Mouse (Mus musculus) neural tube, embryonic 14.5 days (tissue): ENCODE results near the gene Aldh1b1. TPM values are rescaled to one million over a fixed set of nuclear protein-coding genes. Genes with fewer than 3 reads are reported as not detected.

Source experiments
- ATAC-seq: fragments of 200-750 bp; cut with Nextera tagmentation; 2 replicates; pipeline ENCODE4 v1.8.0; 2017; ENCODE audit warnings: low read depth, mild to moderate bottlenecking, moderate TSS enrichment, moderate library complexity
- H3K27ac ChIP-seq: fragments of 300-500 bp; sonication (generic); 2 replicates; pipeline ENCODE4 v1.5.1; 2014; ENCODE audit warnings: low read depth, mild to moderate bottlenecking, control low read depth, low read length, moderate library complexity, mixed read lengths
- H3K27me3 ChIP-seq: fragments of 300-500 bp; sonication (generic); 2 replicates; pipeline ENCODE4 v1.6.1; 2014; ENCODE audit warnings: low read length; ENCODE audit not compliant: control insufficient read depth, insufficient read depth
- H3K36me3 ChIP-seq: fragments of 300-500 bp; sonication (generic); 2 replicates; pipeline ENCODE4 v1.6.1; 2014; ENCODE audit warnings: low read length, mixed read lengths; ENCODE audit not compliant: control insufficient read depth, insufficient read depth
- H3K4me1 ChIP-seq: fragments of 300-500 bp; sonication (generic); 2 replicates; pipeline ENCODE4 v1.6.1; 2014; ENCODE audit warnings: low read length; ENCODE audit not compliant: control insufficient read depth, insufficient read depth
- H3K4me2 ChIP-seq: fragments of 300-500 bp; sonication (generic); 2 replicates; pipeline ENCODE4 v1.6.1; 2014; ENCODE audit warnings: mild to moderate bottlenecking, low read depth, low read length, control low read depth
- H3K4me3 ChIP-seq: fragments of 300-500 bp; sonication (generic); 2 replicates; pipeline ENCODE4 v1.5.1; 2014; ENCODE audit warnings: low read depth, low read length, control low read depth, mixed read lengths
- H3K9ac ChIP-seq: fragments of 300-500 bp; sonication (generic); replicated peaks from 2 replicates; pipeline ENCODE4 v1.6.1; 2014; ENCODE audit warnings: low read depth, mild to moderate bottlenecking, control low read depth, low read length, mixed read lengths
- H3K9me3 ChIP-seq: fragments of 300-500 bp; sonication (generic); 2 replicates; pipeline ENCODE4 v1.6.1; 2016; ENCODE audit warnings: low read length; ENCODE audit not compliant: control insufficient read depth
- WGBS: fragments of 180-500 bp; shearing (Covaris S2); extraction: QIAGEN DNeasy Blood & Tissue Kit; methylation state at CpG from one replicate; pipeline ENCODE4 v1.1.7; 2014; 5-methylcytosine and 5-hydroxymethylcytosine counted together
- polyA plus RNA-seq: library from polyadenylated mRNA; unstranded; fragments of >200 nt; fragmentation: Nextera tagmentation; extraction: Ambion mirVana; gene quantifications from 2 replicates; pipeline ENCODE4 v1.2.1, GENCODE M21; 2014

The Aldh1b1 gene
- polyA plus RNA-seq, 1 experiment from 2014 or later = 9.1 TPM

GRCm38 (mm10) chr4:45769791-45770637, 28.8 kb upstream of the Aldh1b1 start:
- H3K4me2 ChIP-seq = no peak overlapping the region
- no peak overlapping the region for H3K27ac ChIP-seq
- ATAC-seq = no peak
- no peak overlapping the region for H3K4me3 ChIP-seq
- H3K36me3 ChIP-seq = no peaks in the 10 kb centered on the region
- 9% methylated on average over 10 of the region's 10 CpGs for WGBS
- no peaks in the 10 kb centered on the region for H3K9me3 ChIP-seq
- peaks cover 20% of the 10 kb centered on the region; the same call in 1 of the 2 replicates for H3K4me1 ChIP-seq
- H3K9ac ChIP-seq = no peak overlapping the region
- no peaks in the 10 kb centered on the region for H3K27me3 ChIP-seq

- Histone ChIP-seq H3K36me3 (no peaks in the 10 kb centered on the region), H3K9ac (no peak overlapping the region), H3K27ac (no peak overlapping the region), H3K4me3 (no peak overlapping the region), H3K9me3 (no peaks in the 10 kb centered on the region), H3K4me2 (no peak overlapping the region), H3K27me3 (no peaks in the 10 kb centered on the region), H3K4me1 (peaks cover 13% of the 10 kb centered on the region; the same call in 1 of the 2 replicates)
- WGBS = 7% methylated on average over 4 of the region's 4 CpGs
- ATAC-seq = no peak
Observed at GRCm38 (mm10) chr4:45770638-45771033, 28.2 kb upstream of the Aldh1b1 start.

DNA sequence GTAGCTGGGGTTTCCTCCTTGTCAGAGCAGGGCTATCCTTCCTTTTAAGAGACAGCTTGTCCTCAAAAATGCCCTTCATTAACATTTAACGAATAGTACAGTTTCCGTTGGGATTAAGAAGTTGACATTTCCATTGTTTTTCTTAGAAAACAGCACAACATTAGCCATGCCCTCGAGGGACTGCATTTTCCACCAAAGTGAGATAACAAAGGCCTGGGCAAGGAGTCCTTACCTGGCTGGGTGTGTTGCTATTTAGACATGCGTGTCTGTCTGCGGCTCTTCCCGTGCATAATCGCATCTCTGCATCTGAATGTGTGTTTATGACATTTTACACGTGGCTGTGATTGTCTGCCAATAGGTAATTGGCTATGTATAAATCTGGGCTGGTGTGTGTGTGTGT, 27.6 kb upstream of the Aldh1b1 start:
- H3K4me1 ChIP-seq = peaks cover 8% of the 10 kb centered on the region; the same call in 1 of the 2 replicates
- WGBS = 17% methylated on average over 8 of the region's 8 CpGs
- no peaks in the 10 kb centered on the region for H3K27me3 ChIP-seq
- no peaks in the 10 kb centered on the region for H3K9me3 ChIP-seq
- H3K27ac ChIP-seq = no peak overlapping the region
- H3K4me3 ChIP-seq = no peak overlapping the region
- ATAC-seq = no peak
- no peak overlapping the region for H3K4me2 ChIP-seq
- H3K36me3 ChIP-seq = no peaks in the 10 kb centered on the region
- H3K9ac ChIP-seq = no peak overlapping the region

- Histone ChIP-seq H3K9me3 (no peaks in the 10 kb centered on the region), H3K27ac (no peak overlapping the region), H3K4me2 (no peak overlapping the region), H3K27me3 (no peaks in the 10 kb centered on the region), H3K36me3 (no peaks in the 10 kb centered on the region), H3K9ac (no peak overlapping the region), H3K4me1 (peaks cover 7% of the 10 kb centered on the region; the same call in 1 of the 2 replicates), H3K4me3 (no peak overlapping the region)
- WGBS = 3% methylated on average over 5 of the region's 5 CpGs
- ATAC-seq = peak; percentile 78
Observed at GRCm38 (mm10) chr4:45771619-45772018, 27.2 kb upstream of the Aldh1b1 start.

DNA sequence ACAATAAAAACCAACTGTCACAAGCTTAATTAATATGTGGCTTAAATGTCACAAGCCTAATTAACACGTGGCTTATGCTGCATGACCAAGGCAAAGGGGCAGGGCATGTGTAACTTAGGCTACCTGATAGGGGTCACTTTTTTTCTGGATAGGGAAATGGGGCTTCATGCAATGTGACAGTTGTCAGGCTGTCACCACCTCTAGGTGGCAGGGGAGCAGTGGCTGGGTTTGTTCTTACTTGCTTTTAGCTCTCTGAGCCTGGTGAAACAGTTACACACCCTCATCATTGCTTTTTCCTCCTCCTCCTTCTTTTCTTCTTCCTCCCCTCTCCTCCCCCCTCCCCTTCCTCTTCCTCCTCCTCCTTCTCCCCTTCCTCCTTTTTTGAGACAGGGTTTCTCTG, 15.2 kb upstream of the Aldh1b1 start:
- no peak overlapping the region for H3K9ac ChIP-seq
- H3K36me3 ChIP-seq = no peaks in the 10 kb centered on the region
- no peaks in the 10 kb centered on the region for H3K9me3 ChIP-seq
- H3K4me2 ChIP-seq = no peak overlapping the region
- H3K27ac ChIP-seq = no peak overlapping the region
- WGBS = 74% methylated on average over 1 of the region's 1 CpGs
- 0 out of 2 replicates have a peak, but pooled peaks cover 4% of the 10 kb centered on the region for H3K4me1 ChIP-seq
- H3K27me3 ChIP-seq = no peaks in the 10 kb centered on the region
- ATAC-seq = no peak
- no peak overlapping the region for H3K4me3 ChIP-seq

- Histone ChIP-seq H3K9me3 (no peaks in the 10 kb centered on the region), H3K4me3 (no peak overlapping the region), H3K4me2 (no peak overlapping the region), H3K9ac (no peak overlapping the region), H3K36me3 (no peaks in the 10 kb centered on the region), H3K27me3 (no peaks in the 10 kb centered on the region), H3K27ac (no peak overlapping the region), H3K4me1 (0 out of 2 replicates have a peak, but pooled peaks cover 8% of the 10 kb centered on the region)
- WGBS = 18% methylated on average over 2 of the region's 2 CpGs
- no peak for ATAC-seq
Observed at GRCm38 (mm10) chr4:45785959-45786358, 12.9 kb upstream of the Aldh1b1 start.

DNA sequence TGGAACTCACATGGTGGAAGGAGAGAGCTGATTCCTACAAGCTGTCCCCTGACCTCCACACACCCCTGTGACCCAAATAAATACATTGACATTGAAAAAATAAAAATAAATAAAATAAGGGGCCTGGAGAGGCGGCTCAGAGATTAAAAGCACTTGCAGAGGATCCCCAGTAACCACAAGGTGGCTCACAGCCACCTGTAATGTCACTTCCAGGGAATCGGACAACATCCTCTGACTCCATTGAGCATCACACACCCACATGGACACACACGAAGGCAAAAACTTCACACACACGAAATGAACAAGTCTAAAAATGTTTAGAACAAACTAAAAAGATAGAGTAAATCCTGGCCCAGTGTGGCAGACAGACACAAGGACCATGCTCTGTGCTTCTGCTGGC, 12.1 kb upstream of the Aldh1b1 start:
- H3K36me3 ChIP-seq = no peaks in the 10 kb centered on the region
- no peaks in the 10 kb centered on the region for H3K27me3 ChIP-seq
- no peak overlapping the region for H3K4me2 ChIP-seq
- no peak overlapping the region for H3K27ac ChIP-seq
- ATAC-seq = no peak
- H3K4me1 ChIP-seq = 0 out of 2 replicates have a peak, but pooled peaks cover 8% of the 10 kb centered on the region
- H3K4me3 ChIP-seq = no peak overlapping the region
- no peaks in the 10 kb centered on the region for H3K9me3 ChIP-seq
- WGBS = 54% methylated on average over 4 of the region's 4 CpGs
- no peak overlapping the region for H3K9ac ChIP-seq

DNA sequence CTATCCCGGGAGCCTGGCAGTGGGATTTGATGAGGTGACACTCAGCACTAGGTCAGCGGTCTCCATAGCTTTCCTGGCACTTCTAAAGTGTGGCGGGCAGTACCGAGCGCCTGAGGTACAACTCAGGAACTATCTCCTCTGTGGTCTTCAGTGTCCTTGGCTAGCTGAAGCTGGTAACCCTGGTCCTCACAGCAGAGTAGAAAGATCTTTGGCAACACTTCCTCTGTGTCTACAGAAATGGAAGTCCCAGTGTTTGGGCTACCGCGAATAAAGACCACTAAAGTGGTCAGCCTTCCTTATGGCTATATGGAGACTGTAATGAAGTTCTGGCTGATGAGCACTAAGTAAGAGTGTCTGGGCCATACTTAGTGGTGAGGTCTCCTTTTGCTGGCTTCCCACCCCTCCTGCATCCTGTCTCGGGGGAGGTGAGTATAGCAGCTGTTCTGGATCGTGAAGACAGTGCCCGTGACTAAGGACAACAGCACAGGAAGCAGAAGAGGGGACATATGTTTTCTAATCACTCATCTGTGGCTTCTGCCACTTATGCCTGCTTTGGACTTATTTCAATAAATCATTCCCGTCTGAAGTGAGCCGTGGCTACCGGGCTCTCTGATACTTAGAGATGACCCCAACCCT, 10.3 kb upstream of the Aldh1b1 start:
- no peak overlapping the region for H3K27ac ChIP-seq
- H3K9me3 ChIP-seq = no peaks in the 10 kb centered on the region
- no peak overlapping the region for H3K4me2 ChIP-seq
- H3K4me3 ChIP-seq = no peak overlapping the region
- H3K36me3 ChIP-seq = no peaks in the 10 kb centered on the region
- no peak overlapping the region for H3K9ac ChIP-seq
- WGBS = 75% methylated on average over 13 of the region's 13 CpGs
- H3K27me3 ChIP-seq = no peaks in the 10 kb centered on the region
- H3K4me1 ChIP-seq = 0 out of 2 replicates have a peak, but pooled peaks cover 8% of the 10 kb centered on the region
- no peak for ATAC-seq
